In the genomic region with DNA sequence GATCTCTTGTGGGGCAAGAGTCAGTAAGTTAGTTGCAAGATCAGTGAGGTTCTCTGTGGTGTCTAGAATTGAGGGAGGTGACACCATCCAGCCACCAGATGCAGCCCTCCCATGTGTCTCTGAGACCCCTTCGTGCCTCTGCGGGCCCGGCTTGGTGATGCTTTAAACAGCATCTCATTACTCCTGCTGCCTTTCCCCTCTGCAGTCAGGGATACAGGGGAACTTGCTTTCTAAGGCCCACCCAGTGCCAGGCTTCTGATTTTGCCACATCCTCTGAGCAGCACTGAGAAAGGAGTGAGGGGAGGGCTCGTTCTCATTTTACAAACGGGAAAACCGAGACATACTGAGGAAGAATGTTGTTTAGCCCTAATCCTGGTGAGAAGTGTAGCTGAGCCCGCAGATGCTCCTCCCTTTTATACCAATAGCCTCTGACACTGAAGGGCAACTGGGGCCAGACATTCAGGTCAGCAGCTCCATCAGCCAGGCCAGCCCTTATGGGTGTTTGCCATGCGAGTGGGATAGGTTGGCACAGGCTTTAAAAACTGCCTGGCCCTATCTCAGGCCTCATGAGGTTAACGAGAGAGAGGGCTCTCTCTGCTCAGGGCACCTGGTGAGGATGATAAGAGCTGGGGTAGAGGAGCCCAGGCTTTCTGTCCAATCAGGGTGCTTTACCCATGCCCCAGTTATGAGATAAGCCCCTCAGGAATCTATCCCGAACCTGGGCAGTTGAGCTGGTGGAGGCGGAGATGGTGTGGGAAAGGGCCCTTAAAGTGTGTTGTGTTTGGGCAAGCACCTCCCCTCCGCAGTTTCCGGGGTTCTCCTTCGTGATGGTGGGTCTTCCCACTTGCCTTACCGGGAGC, we compare ENCODE assay signal across 9 mouse cellular contexts. TPM values are rescaled to one million over a fixed set of nuclear protein-coding genes. Genes with fewer than 3 reads are reported as not detected.
DNase-seq lines count a peak whose midpoint lies in the region; ATAC-seq and TF ChIP-seq lines count a peak whose summit lies in the region.
"Had no signal": no experiment of that assay in that cellular context is flagged by ENCODE, and none has a peak within 500 bp of the region (broad histone marks: within the 10 kb centered on the region; RNA-seq: fewer than 3 reads in every experiment).

No protein-coding gene starts in this region.

- ATAC-seq in kidney, embryonic 15.5 days (replicated peaks; ENCODE audit: low FRiP score), result peak; percentile 50
- no peak for ATAC-seq in intestine, embryonic 14.5 days (replicated peaks; ENCODE audit: low FRiP score, low TSS enrichment, low read depth)
- ATAC-seq in midbrain, embryonic 15.5 days (replicated peaks), result no peak

- peak overlapping the region; percentile 52 for H3K4me3 ChIP-seq in kidney, embryonic 15.5 days (replicated peaks)
- peak overlapping the region; percentile 62 for H3K4me3 ChIP-seq in embryonic fibroblast, embryonic 13.5 days (ENCODE audit: insufficient read depth, low read length)
- H3K4me3 ChIP-seq in intestine, embryonic 14.5 days (ENCODE audit: low read depth, low read length), result peak overlapping the region; percentile 36
- peak overlapping the region; percentile 37; the same call in 1 of the 2 replicates for H3K4me3 ChIP-seq in midbrain, embryonic 15.5 days

- 22% methylated on average over 15 of the region's 15 CpGs for WGBS in kidney, embryonic 15.5 days
- 18% methylated on average over 15 of the region's 15 CpGs for WGBS in intestine, embryonic 14.5 days
- 15% methylated on average over 15 of the region's 15 CpGs for WGBS in midbrain, embryonic 15.5 days

- H3K36me3 ChIP-seq in kidney, embryonic 15.5 days, result no peaks in the 10 kb centered on the region
- H3K36me3 ChIP-seq in intestine, embryonic 14.5 days (ENCODE audit: control insufficient read depth, insufficient read depth, low read length), result no peaks in the 10 kb centered on the region
- no peaks in the 10 kb centered on the region for H3K36me3 ChIP-seq in midbrain, embryonic 15.5 days (replicated peaks)

- no peak for DNase-seq in kidney, postnatal 14 days
- peak; percentile 52 for DNase-seq in intestine, embryonic 14.5 days (ENCODE audit: low spot score)
- DNase-seq in adrenal gland, postnatal 14 days, result no peak
- no peak for DNase-seq in layer of hippocampus, adult 18-20 months (ENCODE audit: low spot score in 2 of 2)
- no peak for DNase-seq in left cerebral cortex, adult 9 months (ENCODE audit: low spot score in 2 of 2)

- peak overlapping the region; percentile 45 for H3K27ac ChIP-seq in kidney, embryonic 15.5 days
- H3K27ac ChIP-seq in embryonic fibroblast, embryonic 13.5 days (ENCODE audit: insufficient read depth, low read length), result peak overlapping the region; percentile 62
- no peak overlapping the region for H3K27ac ChIP-seq in intestine, embryonic 14.5 days (ENCODE audit: low read depth)
- H3K27ac ChIP-seq in midbrain, embryonic 15.5 days, result no peak overlapping the region

- peaks cover 87% of the 10 kb centered on the region for H3K27me3 ChIP-seq in kidney, embryonic 15.5 days
- peaks cover 74% of the 10 kb centered on the region for H3K27me3 ChIP-seq in intestine, embryonic 14.5 days (replicated peaks; ENCODE audit: control insufficient read depth, insufficient read depth, low read length)
- H3K27me3 ChIP-seq in midbrain, embryonic 15.5 days (replicated peaks), result peaks cover 69% of the 10 kb centered on the region

- TF ChIP-seq POLR2A in embryonic fibroblast, embryonic 13.5 days (IDR thresholded peaks at IDR 0.05; ENCODE audit: low read depth, low read length), result no peak; the same call in 1 of the 2 replicates

- no peak for TF ChIP-seq CTCF in embryonic fibroblast, embryonic 13.5 days (IDR thresholded peaks at IDR 0.05; ENCODE audit: borderline replicate concordance, insufficient read depth, low read length)

- H3K4me2 ChIP-seq in kidney, embryonic 15.5 days, result peak overlapping the region; percentile 91
- peak overlapping the region; percentile 71 for H3K4me2 ChIP-seq in intestine, embryonic 14.5 days (ENCODE audit: low read length)
- H3K4me2 ChIP-seq in midbrain, embryonic 15.5 days, result peak overlapping the region; percentile 62

- no peaks in the 10 kb centered on the region for H3K9me3 ChIP-seq in kidney, embryonic 15.5 days (replicated peaks)
- no peaks in the 10 kb centered on the region for H3K9me3 ChIP-seq in intestine, embryonic 14.5 days (ENCODE audit: control insufficient read depth, low read length)
- H3K9me3 ChIP-seq in midbrain, embryonic 15.5 days, result no peaks in the 10 kb centered on the region

- peaks cover 66% of the 10 kb centered on the region for H3K4me1 ChIP-seq in kidney, embryonic 15.5 days
- peaks cover 15% of the 10 kb centered on the region for H3K4me1 ChIP-seq in embryonic fibroblast, embryonic 13.5 days (ENCODE audit: control insufficient read depth, insufficient read depth, low read length)
- peaks cover 18% of the 10 kb centered on the region for H3K4me1 ChIP-seq in intestine, embryonic 14.5 days (replicated peaks; ENCODE audit: control insufficient read depth, insufficient read depth, low read length)
- H3K4me1 ChIP-seq in midbrain, embryonic 15.5 days, result peaks cover 18% of the 10 kb centered on the region

- H3K9ac ChIP-seq in kidney, embryonic 15.5 days, result peak overlapping the region; percentile 41; the same call in 1 of the 2 replicates
- H3K9ac ChIP-seq in intestine, embryonic 14.5 days (ENCODE audit: low read length), result peak overlapping the region; percentile 27; the same call in 1 of the 2 replicates
- no peak overlapping the region for H3K9ac ChIP-seq in midbrain, embryonic 15.5 days

RNA-seq across cellular contexts. Expression of a gene that starts 1.0 kb away (rescaled TPM):
- polyA plus RNA-seq in kidney, embryonic 15.5 days (2015; fragmentation: Nextera tagmentation; extraction: Ambion mirVana), result 19.5 and 22.9 TPM in 2 replicates
- 46.5 and 58.6 TPM in 2 replicates for polyA plus RNA-seq in embryonic fibroblast, embryonic 13.5 days (2011; ENCODE audit: insufficient read length, low read depth, missing spikeins)
- 3.2 and 5.0 TPM in 2 replicates for polyA plus RNA-seq in intestine, embryonic 14.5 days (2014; fragmentation: Nextera tagmentation; extraction: Ambion mirVana)
- 0.38 and 1.3 TPM in 2 replicates for polyA plus RNA-seq in midbrain, embryonic 15.5 days (2015; fragmentation: Nextera tagmentation; extraction: Ambion mirVana)
- total RNA-seq in adrenal gland, postnatal 14 days (2021), result 14.0 and 14.4 TPM in 2 replicates
- 1 to 10 TPM in 1 of 2 experiments, under 1 TPM in 1; 0.30 to 1.7 TPM for total RNA-seq in layer of hippocampus, adult 18-20 months (2021)

RNA-seq across cellular contexts. Expression of a gene that starts 26.4 kb away (rescaled TPM):
- 16.8 and 17.8 TPM in 2 replicates for polyA plus RNA-seq in kidney, embryonic 15.5 days (2015; fragmentation: Nextera tagmentation; extraction: Ambion mirVana)
- 6.2 and 6.4 TPM in 2 replicates for polyA plus RNA-seq in embryonic fibroblast, embryonic 13.5 days (2011; ENCODE audit: insufficient read length, low read depth, missing spikeins)
- 8.5 and 10.2 TPM in 2 replicates for polyA plus RNA-seq in intestine, embryonic 14.5 days (2014; fragmentation: Nextera tagmentation; extraction: Ambion mirVana)
- 1.9 and 2.8 TPM in 2 replicates for polyA plus RNA-seq in midbrain, embryonic 15.5 days (2015; fragmentation: Nextera tagmentation; extraction: Ambion mirVana)
- 4.6 and 5.2 TPM in 2 replicates for total RNA-seq in adrenal gland, postnatal 14 days (2021)
- 1 to 10 TPM; 6.1 to 7.1 TPM for total RNA-seq in layer of hippocampus, adult 18-20 months (2021)
- total RNA-seq: neutrophil, adult 5-6 weeks had no signal

RNA-seq across cellular contexts. Expression of a gene that starts 36.6 kb away (rescaled TPM):
- 5.5 and 7.0 TPM in 2 replicates for polyA plus RNA-seq in kidney, embryonic 15.5 days (2015; fragmentation: Nextera tagmentation; extraction: Ambion mirVana)
- not detected in 2 replicates for polyA plus RNA-seq in embryonic fibroblast, embryonic 13.5 days (2011; ENCODE audit: insufficient read length, low read depth, missing spikeins)
- 1.3 and 2.9 TPM in 2 replicates for polyA plus RNA-seq in intestine, embryonic 14.5 days (2014; fragmentation: Nextera tagmentation; extraction: Ambion mirVana)
- 3.2 and 3.5 TPM in 2 replicates for polyA plus RNA-seq in midbrain, embryonic 15.5 days (2015; fragmentation: Nextera tagmentation; extraction: Ambion mirVana)
- 0.56 and 0.79 TPM in 2 replicates for total RNA-seq in adrenal gland, postnatal 14 days (2021)
- 1 to 10 TPM in 1 of 2 experiments, under 1 TPM in 1; 0.53 to 1.2 TPM for total RNA-seq in layer of hippocampus, adult 18-20 months (2021)
- total RNA-seq: neutrophil, adult 5-6 weeks had no signal

RNA-seq across cellular contexts. Expression of a gene that starts 42.4 kb away (rescaled TPM):
- polyA plus RNA-seq in kidney, embryonic 15.5 days (2015; fragmentation: Nextera tagmentation; extraction: Ambion mirVana), result 91.7 and 93.3 TPM in 2 replicates
- polyA plus RNA-seq in embryonic fibroblast, embryonic 13.5 days (2011; ENCODE audit: insufficient read length, low read depth, missing spikeins), result 0.72 TPM in 1 of 2 replicates, not detected in the other
- 27.5 and 33.8 TPM in 2 replicates for polyA plus RNA-seq in intestine, embryonic 14.5 days (2014; fragmentation: Nextera tagmentation; extraction: Ambion mirVana)
- polyA plus RNA-seq in midbrain, embryonic 15.5 days (2015; fragmentation: Nextera tagmentation; extraction: Ambion mirVana), result 1.6 and 1.8 TPM in 2 replicates
- 0.60 TPM in 1 of 2 replicates, not detected in the other for total RNA-seq in adrenal gland, postnatal 14 days (2021)
- 1 to 10 TPM; 3.7 to 3.9 TPM for total RNA-seq in layer of hippocampus, adult 18-20 months (2021)
- total RNA-seq: neutrophil, adult 5-6 weeks had no signal

Comparison
In these comparisons a context has a peak if more than half of its experiments do, and no peak if none do; other contexts are left out.
1. H3K27ac ChIP-seq: peak in kidney, embryonic 15.5 days (single experiment) and embryonic fibroblast, embryonic 13.5 days (single experiment); none in intestine, embryonic 14.5 days (single experiment) and midbrain, embryonic 15.5 days (single experiment).
2. Peak in every context shown above with its lines, with median percentiles within 50 percentile points of each other: H3K4me2 ChIP-seq and H3K4me3 ChIP-seq.